Mouse (Mus musculus) hindbrain, embryonic 11.5 days (tissue): ENCODE data around the gene Zc3h12a. TPM values are rescaled to one million over a fixed set of nuclear protein-coding genes. Genes with fewer than 3 reads are reported as not detected.

Source experiments
- ATAC-seq: fragments of 200-750 bp; cut with Nextera tagmentation; 2 replicates; pipeline ENCODE4 v1.8.0; 2017; ENCODE audit warnings: mild to moderate bottlenecking, moderate TSS enrichment, moderate library complexity; ENCODE audit not compliant: low FRiP score
- DNase-seq: peaks from one replicate; pipeline ENCODE4 v3.0.0-alpha.2; 2015; ENCODE audit warnings: low spot score
- H3K27ac ChIP-seq: fragments of 300-500 bp; sonication (generic); 2 replicates; pipeline ENCODE4 v1.5.1; 2014; ENCODE audit warnings: mild to moderate bottlenecking, low read depth, low read length
- H3K27me3 ChIP-seq: fragments of 300-500 bp; sonication (generic); 2 replicates; pipeline ENCODE4 v1.6.1; 2014; ENCODE audit warnings: mild to moderate bottlenecking, low read length, moderate library complexity, mixed read lengths; ENCODE audit not compliant: control insufficient read depth, insufficient read depth
- H3K36me3 ChIP-seq: fragments of 300-500 bp; sonication (generic); 2 replicates; pipeline ENCODE4 v1.6.1; 2014; ENCODE audit warnings: mild to moderate bottlenecking, low read length, moderate library complexity, mixed read lengths; ENCODE audit not compliant: control insufficient read depth, insufficient read depth
- H3K4me1 ChIP-seq: fragments of 300-500 bp; sonication (generic); replicated peaks from 2 replicates; pipeline ENCODE4 v1.6.1; 2014; ENCODE audit warnings: low read length, mixed read lengths; ENCODE audit not compliant: control insufficient read depth, insufficient read depth
- H3K4me2 ChIP-seq: fragments of 300-500 bp; sonication (generic); replicated peaks from 2 replicates; pipeline ENCODE4 v1.6.1; 2014; ENCODE audit warnings: mild to moderate bottlenecking, low read depth, low read length
- H3K4me3 ChIP-seq: fragments of 300-500 bp; sonication (generic); 2 replicates; pipeline ENCODE4 v1.5.1; 2014; ENCODE audit warnings: low read depth, low read length
- H3K9ac ChIP-seq: fragments of 300-500 bp; sonication (generic); 2 replicates; pipeline ENCODE4 v1.6.1; 2014; ENCODE audit warnings: low read depth, low read length
- H3K9me3 ChIP-seq: fragments of 300-500 bp; sonication (generic); 2 replicates; pipeline ENCODE4 v1.6.1; 2016; ENCODE audit warnings: low read length; ENCODE audit not compliant: control insufficient read depth
- WGBS: fragments of 180-500 bp; shearing (Covaris S2); extraction: QIAGEN DNeasy Blood & Tissue Kit; methylation state at CpG from one replicate; pipeline ENCODE4 v1.1.7; 2014; 5-methylcytosine and 5-hydroxymethylcytosine counted together
- polyA plus RNA-seq: library from polyadenylated mRNA; unstranded; fragments of >200 nt; fragmentation: Nextera tagmentation; extraction: Ambion mirVana; gene quantifications from 2 replicates; pipeline ENCODE4 v1.2.1, GENCODE M21; 2014

Gene Zc3h12a
- polyA plus RNA-seq, 1 experiment from 2014 or later = 0.29 TPM

- whole genome bisulfite sequencing = 87% methylated on average over 6 of the region's 6 CpGs
- Histone ChIP-seq H3K27me3 (no peaks in the 10 kb centered on the region), H3K4me2 (no peak overlapping the region), H3K9me3 (no peaks in the 10 kb centered on the region), H3K36me3 (no peaks in the 10 kb centered on the region), H3K27ac (no peak overlapping the region), H3K4me1 (no peaks in the 10 kb centered on the region), H3K9ac (no peak overlapping the region), H3K4me3 (no peak overlapping the region)
- no peak for DNase-seq
- no peak for ATAC-seq
Measured at GRCm38 (mm10) chr4:125164861-125165260, 37.2 kb upstream of the Zc3h12a start.

DNA sequence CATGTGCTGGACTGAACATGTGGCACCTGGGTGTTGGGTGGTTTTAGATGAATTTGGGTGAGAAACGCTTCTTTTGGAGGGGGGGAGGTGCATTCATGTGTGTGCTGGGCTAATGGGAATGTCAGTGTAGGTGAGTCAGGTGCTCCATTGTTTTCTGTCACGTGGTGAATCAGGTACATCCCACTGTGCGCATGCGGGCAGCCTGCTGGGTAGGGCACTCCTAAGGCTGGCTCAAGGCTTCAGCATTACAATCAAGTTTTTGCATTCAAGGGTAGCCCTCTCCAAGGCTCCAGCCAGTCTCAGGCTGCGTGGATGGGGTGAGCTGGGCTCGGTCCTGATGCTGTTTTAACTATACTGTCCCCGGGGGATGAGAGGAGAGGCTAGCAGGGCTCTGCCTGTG, 35.1 kb upstream of the Zc3h12a start:
- ATAC-seq = no peak
- DNase-seq = no peak
- 53% methylated on average over 7 of the region's 7 CpGs for WGBS
- H3K9ac ChIP-seq = no peak overlapping the region
- no peaks in the 10 kb centered on the region for H3K27me3 ChIP-seq
- no peaks in the 10 kb centered on the region for H3K4me1 ChIP-seq
- H3K27ac ChIP-seq = no peak overlapping the region
- H3K4me3 ChIP-seq = no peak overlapping the region
- H3K9me3 ChIP-seq = no peaks in the 10 kb centered on the region
- H3K36me3 ChIP-seq = no peaks in the 10 kb centered on the region
- no peak overlapping the region for H3K4me2 ChIP-seq

- Histone ChIP-seq H3K27me3 (no peaks in the 10 kb centered on the region), H3K9ac (no peak overlapping the region), H3K27ac (no peak overlapping the region), H3K4me2 (no peak overlapping the region), H3K4me1 (no peaks in the 10 kb centered on the region), H3K4me3 (no peak overlapping the region), H3K9me3 (no peaks in the 10 kb centered on the region), H3K36me3 (no peaks in the 10 kb centered on the region)
- DNase-seq = no peak
- no peak for ATAC-seq
- 49% methylated on average over 8 of the region's 8 CpGs for whole genome bisulfite sequencing
Measured at GRCm38 (mm10) chr4:125161392-125161791, 33.8 kb upstream of the Zc3h12a start.

- Histone ChIP-seq H3K27me3 (no peaks in the 10 kb centered on the region), H3K9ac (no peak overlapping the region), H3K9me3 (no peaks in the 10 kb centered on the region), H3K4me1 (no peaks in the 10 kb centered on the region), H3K27ac (no peak overlapping the region), H3K36me3 (no peaks in the 10 kb centered on the region), H3K4me3 (no peak overlapping the region), H3K4me2 (no peak overlapping the region)
- WGBS = 77% methylated on average over 10 of the region's 10 CpGs
- no peak for ATAC-seq
- no peak for DNase-seq
Measured at GRCm38 (mm10) chr4:125160951-125161331, 33.3 kb upstream of the Zc3h12a start.

- 0 out of 2 replicates have a peak overlapping the region, but pooled peaks have one; percentile 23 for H3K4me2 ChIP-seq
- 8% methylated on average over 19 of the region's 19 CpGs for WGBS
- no peak overlapping the region for H3K4me3 ChIP-seq
Measured at GRCm38 (mm10) chr4:125160320-125160950, 32.8 kb upstream of the Zc3h12a start.

GRCm38 (mm10) chr4:125158581-125159317, 31.1 kb upstream of the Zc3h12a start:
- no peaks in the 10 kb centered on the region for H3K9me3 ChIP-seq
- H3K27ac ChIP-seq = no peak overlapping the region
- no peak for DNase-seq
- no peaks in the 10 kb centered on the region for H3K27me3 ChIP-seq
- H3K9ac ChIP-seq = no peak overlapping the region
- H3K4me3 ChIP-seq = no peak overlapping the region
- 56% methylated on average over 20 of the region's 20 CpGs for WGBS
- no peaks in the 10 kb centered on the region for H3K36me3 ChIP-seq
- H3K4me1 ChIP-seq = no peaks in the 10 kb centered on the region
- H3K4me2 ChIP-seq = no peak overlapping the region
- ATAC-seq = no peak

More at GRCm38 (mm10) chr4:125160320-125160950, 32.8 kb upstream of the Zc3h12a start:
- DNase-seq (peak; percentile 91), ATAC-seq (0 out of 2 replicates have a peak, but pooled peaks have one; percentile 35)
- H3K4me1 ChIP-seq = no peaks in the 10 kb centered on the region
- H3K36me3 ChIP-seq = no peaks in the 10 kb centered on the region
- no peak overlapping the region for H3K27ac ChIP-seq
- H3K9me3 ChIP-seq = no peaks in the 10 kb centered on the region
- no peak overlapping the region for H3K9ac ChIP-seq
- H3K27me3 ChIP-seq = no peaks in the 10 kb centered on the region

DNA sequence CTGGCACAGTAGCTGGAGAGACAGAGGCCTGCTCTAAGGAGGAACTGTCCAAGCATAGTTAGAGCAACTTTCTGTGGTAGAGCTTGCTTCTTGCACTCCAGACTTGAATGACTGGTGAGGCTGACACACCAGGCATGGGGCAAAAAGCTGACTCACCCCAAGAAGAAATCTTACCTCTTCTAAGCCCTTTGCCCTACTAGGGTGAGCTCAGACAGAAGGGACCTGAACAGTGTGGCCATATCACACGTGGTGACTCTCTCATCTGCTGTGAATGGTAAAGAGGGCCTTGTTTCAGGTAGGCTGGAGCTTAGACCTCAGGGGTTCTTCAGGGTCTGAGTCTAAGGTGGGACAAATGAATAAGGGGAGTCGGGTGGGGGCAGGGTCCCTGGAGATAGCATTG, 30.4 kb upstream of the Zc3h12a start:
- no peaks in the 10 kb centered on the region for H3K4me1 ChIP-seq
- H3K9me3 ChIP-seq = no peaks in the 10 kb centered on the region
- no peaks in the 10 kb centered on the region for H3K27me3 ChIP-seq
- no peak for ATAC-seq
- no peak overlapping the region for H3K27ac ChIP-seq
- H3K36me3 ChIP-seq = no peaks in the 10 kb centered on the region
- no peak overlapping the region for H3K9ac ChIP-seq
- H3K4me2 ChIP-seq = no peak overlapping the region
- DNase-seq = no peak
- WGBS = 70% methylated on average over 2 of the region's 2 CpGs
- H3K4me3 ChIP-seq = no peak overlapping the region

GRCm38 (mm10) chr4:125157322-125157721, 29.7 kb upstream of the Zc3h12a start:
- no peak overlapping the region for H3K4me3 ChIP-seq
- H3K9ac ChIP-seq = no peak overlapping the region
- H3K27ac ChIP-seq = no peak overlapping the region
- no peaks in the 10 kb centered on the region for H3K4me1 ChIP-seq
- no peak for ATAC-seq
- no peak for DNase-seq
- H3K36me3 ChIP-seq = no peaks in the 10 kb centered on the region
- no peaks in the 10 kb centered on the region for H3K9me3 ChIP-seq
- H3K27me3 ChIP-seq = no peaks in the 10 kb centered on the region
- H3K4me2 ChIP-seq = no peak overlapping the region
- 80% methylated on average over 3 of the region's 3 CpGs for WGBS

DNA sequence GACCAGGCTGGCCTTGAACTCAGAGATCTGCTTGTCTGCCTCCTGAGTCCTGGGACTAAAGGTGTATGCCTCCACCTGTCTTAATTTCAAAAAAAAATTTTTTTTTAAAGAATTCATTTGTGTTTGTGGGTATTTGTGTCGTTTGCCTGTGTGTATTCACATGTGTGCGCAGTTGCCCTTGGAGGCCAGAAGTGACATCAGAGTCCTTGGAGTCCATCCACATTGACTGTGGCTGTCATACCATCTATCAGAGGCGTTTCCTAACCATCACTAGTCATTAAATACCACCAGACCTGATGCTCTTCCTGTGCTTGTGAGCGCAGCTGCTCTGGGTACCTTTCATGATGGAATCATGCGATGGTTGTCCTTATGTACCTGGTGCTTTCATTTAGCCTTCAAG, 28.0 kb upstream of the Zc3h12a start:
- Histone ChIP-seq H3K4me2 (no peak overlapping the region), H3K36me3 (no peaks in the 10 kb centered on the region), H3K27ac (no peak overlapping the region), H3K4me1 (no peaks in the 10 kb centered on the region), H3K27me3 (no peaks in the 10 kb centered on the region), H3K9ac (no peak overlapping the region), H3K4me3 (no peak overlapping the region), H3K9me3 (no peaks in the 10 kb centered on the region)
- DNase-seq = no peak
- 89% methylated on average over 5 of the region's 5 CpGs for WGBS
- no peak for ATAC-seq
